Mouse (Mus musculus): ENCODE measurements around the gene Abca8a. TPM values are rescaled to one million over a fixed set of nuclear protein-coding genes. Genes with fewer than 3 reads are reported as not detected.
A peak's percentile ranks its signal among the peaks of the same experiment; 100 is the strongest.

Abca8a gene
- total RNA-seq (2021): 1 to 10 TPM; 2.9 to 4.3 TPM

DNA sequence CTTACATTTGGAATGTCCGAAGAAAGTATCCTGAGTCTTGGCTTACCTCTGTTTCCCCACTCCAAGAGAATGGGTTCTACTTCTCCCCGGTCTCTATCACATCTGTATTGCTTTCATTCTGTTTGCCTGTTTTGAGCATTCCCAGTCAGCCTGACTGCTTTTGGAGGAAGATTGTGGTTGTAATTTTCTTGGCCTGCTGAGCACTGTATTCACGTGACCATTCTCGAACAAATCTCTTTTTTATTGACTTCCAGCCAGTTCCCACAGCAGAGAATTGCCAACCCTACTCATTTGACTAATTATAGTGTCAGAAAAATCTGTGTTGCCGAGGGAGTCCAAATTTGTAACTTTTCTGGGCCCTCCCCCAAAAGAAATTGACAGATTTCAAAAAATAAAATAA lies at the start of gene Abca8a:
TSS of gene Abca8a (minus strand) at position 121 of the 400 bp plus-strand sequence.
- DNase-seq: peak; percentile 5 to 6

DNA sequence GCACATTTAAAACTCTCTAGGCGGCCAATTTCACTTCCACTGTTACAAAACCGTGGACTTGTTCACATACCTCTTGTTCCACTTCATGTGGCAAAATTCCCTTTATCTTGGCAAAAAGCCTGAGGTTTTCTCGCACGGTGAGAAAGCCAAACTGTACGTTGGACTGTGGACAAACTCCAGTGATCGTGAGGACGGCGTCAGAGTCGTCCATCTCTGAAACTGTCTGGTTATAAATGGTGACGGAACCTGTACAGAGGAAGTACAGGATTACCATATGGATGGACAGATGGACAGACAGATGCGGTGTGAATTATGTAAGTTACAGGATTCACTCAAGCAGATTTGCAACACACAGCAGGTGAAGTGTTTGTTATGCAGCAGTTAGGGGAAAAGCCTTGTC lies 49.6 kb upstream of the Abca8a start:
- no peak for DNase-seq

DNA sequence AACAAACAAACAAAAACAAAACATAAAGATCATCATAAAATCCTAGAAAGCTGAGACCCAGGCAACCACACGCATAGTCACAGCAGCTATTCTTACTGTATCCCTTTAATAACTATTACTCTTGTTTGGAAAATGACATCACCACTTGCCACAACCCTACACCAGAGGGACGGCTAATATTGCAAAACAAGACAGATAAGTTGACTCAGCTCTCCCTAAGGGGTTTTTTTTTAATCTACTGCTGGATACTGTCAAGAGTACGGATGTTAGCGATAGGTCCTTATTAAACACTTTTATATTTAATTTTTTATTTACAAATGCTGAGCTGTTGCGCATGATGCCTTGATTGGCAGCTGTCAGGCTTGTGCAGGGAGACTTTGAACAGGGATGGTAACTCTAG lies 35.0 kb upstream of the Abca8a start:
- DNase-seq: no peak

DNA sequence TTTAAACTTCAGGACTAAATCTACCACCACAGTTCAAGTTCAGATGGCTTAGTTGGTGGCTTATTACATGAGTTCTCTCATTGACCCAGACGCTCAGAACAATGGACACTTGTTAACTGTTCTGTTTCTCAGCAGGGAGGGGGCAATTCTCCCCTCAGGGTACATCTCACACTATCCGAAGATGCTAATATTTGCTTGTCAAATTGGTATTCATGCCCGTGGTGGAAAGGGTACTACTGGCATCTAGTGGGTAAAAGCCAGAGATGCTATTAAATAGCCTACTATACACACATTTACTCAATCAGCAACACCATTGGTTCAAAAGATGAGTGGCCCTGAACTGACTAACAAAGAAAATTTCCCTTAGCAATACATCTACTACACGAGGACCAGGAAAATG lies 15.4 kb upstream of the Abca8a start:
- DNase-seq: peak in 1 of 2 experiments; percentile 10

DNA sequence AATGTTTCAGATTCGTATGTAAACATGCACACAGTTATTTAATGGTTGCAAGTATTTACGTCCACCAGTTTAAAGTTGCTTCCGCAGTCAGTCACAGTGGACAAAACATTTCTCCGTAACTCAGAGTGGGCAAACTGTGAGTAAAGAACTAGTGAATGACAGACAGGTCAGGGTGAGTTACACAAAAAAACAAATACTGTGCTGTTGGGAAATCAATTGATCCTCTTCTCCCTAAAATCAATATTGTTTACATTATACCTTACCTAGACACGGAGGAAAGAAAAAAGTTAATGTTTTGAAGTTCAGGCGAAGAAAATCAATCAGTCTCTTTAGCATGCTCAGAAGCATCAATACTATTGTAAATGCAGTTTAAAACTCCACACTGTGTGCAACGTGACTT lies 5.7 kb upstream of the Abca8a start:
- DNase-seq: no peak

DNA sequence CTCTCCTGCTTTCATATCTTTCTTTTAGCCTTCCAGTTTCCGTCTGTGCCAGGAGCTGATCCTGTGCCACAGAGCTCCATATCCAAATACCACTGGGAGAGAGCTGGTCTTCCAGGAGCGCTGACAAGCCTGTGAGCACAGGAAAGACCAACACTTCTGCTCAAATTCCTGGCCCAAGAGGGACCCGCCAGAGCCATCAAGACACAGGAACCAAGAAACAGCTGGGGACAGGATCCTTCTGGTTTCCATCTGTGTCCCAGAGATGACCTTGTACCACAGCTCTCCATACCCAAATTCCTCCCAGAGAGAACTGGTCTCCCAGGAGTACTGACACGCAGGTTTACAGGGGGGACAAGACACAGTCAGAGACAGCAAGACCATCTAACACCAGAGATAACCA lies 3.1 kb upstream of the Abca8a start:
- no peak for DNase-seq

DNA sequence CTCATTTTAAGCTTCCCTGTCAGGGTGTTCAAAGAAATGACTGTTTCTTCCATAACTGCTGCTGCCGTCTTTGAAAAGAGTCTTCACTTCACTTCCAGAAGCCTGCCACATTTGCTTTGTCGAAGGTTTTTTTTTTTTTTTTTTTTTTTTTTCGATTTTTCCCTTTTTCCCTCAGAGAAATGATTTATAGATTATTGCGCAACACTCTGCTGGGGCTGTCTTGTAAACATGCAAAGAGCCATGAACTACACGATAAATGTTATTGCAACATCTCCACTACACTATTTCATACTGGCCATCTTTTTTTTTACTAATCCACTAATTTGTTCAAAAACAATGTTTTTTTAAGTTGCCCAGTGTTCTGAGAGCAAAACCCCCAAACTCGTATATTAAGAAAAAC lies 1.7 kb upstream of the Abca8a start:
- DNase-seq: no peak

DNA sequence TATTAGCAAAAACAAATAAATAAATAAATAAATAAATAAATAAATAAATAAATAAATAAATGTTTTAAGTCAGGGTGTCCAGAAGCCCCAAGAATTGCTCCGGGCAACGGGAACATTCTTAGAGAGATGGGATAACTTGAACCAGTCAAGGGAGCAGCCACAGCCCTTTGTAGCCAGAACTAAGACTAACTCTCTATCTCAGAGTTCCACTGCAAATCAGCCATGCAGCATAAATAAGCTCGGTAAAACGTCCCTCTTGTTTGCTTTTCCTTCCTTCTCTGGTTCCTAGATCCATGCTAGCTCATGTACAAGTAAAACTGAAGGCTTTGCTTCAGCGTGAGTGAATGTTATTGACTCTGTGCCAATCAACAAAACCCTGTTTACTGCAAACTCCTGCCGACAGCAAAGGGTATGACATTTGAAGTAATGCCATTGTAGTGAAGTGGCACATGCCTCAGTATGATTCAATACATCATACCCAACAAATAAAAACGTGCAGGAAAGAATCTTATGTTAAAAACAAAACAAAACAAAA lies 865 bp downstream of the Abca8a start:
- no peak for DNase-seq

DNA sequence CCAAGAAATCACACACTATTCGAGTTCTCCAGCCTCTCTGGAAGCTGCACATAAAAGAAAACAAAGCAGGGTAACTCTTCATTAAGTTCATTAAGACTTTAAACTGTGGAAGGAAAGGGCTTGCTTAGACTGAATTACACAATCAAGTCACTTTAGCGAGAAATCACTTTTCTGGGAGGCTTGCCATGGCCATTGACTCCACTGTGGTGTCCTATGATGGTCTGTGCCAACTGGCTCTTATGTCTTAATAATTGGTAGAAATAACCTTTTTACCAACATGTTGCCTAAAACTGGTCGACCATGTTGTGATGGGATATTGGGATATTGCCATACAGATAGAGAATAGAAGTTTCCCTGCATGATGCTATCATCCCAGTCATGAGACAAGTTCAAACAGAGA lies 1.5 kb downstream of the Abca8a start:
- no peak for DNase-seq

GRCm38 (mm10) chr11:110091328-110091727 lies 4.5 kb downstream of the Abca8a start:
- no peak for DNase-seq

- no peak for DNase-seq
Observed at GRCm38 (mm10) chr11:110072158-110072557, 23.6 kb downstream of the Abca8a start.

GRCm38 (mm10) chr11:110061032-110061431 lies 34.7 kb downstream of the Abca8a start:
- peak in 1 of 2 experiments; percentile 1 for DNase-seq

DNA sequence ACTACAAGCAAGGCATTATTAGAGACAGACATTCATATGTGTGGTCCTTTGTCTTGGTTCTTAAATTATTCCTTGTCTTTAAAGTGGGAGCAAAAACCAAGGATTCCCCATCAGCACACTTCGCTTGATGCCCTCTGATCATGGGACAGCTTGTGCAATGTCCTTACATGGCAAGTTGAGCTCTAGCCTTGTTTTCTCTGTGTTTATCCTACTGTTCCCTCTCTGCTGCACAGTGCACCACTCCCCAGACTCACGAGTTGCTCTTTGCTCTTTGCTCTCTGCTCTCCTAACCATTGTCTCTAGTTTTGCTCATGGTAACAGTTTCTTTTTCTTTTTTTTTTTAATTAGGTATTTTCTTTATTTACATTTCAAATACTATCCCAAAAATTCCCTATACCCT lies 35.7 kb downstream of the Abca8a start:
- DNase-seq: no peak

DNA sequence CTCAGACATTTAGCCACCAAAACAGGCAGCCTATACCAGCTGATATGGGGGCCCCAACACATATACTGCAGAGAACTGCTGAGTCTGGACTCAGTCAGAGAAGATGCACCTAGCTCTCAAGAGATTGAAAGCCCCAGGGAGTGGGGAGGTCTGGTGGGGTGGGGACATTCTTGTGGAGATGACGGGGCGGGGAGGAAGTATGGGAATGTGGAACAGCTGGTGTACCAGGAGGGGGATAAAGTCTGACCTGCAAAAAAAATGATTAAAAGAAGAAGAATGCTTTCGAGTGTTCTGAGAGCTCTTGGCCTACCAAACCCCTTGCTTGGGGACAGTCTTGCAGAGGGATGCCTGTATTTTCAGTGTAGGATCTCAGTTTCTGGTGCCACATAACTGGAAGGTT lies 42.1 kb downstream of the Abca8a start:
- DNase-seq: no peak

DNA sequence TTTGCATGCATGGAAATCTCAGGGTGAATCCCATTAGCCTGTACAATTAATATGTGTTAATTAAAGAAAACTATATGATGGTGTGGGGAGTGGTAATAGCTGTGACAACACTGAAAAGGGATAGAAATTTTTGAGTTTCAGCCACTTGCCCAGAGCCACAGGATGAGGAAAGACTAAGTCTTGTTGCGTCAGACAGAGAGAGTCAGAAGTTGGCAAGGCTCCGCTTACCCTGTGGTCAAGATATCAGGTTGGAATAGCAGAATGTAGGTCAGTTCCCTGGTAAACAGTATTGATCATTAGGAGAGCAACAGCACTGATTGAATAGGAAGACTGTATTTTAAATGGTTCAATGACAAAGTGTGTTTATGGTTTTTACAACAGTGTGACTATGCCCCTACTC lies 58.0 kb downstream of the Abca8a start:
- no peak for DNase-seq

DNA sequence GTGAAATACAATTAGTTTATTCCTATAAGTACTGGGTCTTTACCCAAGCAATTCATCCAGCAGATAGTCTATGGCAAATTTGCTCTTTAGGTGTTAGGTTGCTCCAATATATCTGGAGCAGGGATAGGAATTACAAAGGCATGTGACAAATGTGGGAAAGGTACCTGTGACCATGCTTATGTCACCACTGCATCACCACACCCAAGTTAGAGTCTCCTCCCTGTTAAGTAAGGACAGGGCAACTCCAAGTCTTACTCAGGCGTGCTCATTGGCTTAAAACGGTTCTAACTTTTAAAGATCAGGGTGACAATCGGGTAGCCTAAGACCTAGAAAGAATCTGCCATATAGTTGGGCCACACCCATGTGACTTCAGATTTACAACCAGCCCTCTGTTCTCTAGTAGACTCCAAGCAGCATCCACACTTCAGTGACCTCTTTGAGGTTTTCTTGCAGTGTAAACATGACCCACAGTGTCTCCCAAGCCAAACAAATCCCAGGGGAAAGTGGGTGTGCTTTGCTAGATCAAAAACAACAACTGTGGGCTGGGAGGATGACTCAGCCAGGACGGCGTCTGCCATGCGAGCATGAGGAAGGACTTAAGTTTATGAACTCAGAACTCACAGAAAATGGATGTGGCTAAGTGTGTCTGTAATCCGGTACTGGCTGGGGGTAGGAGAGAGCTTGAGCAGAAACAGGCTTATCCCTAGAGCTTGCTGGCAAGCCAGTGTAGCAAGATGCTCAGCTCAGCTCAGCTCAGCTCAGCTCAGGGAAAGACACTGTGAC lies 66.7 kb downstream of the Abca8a start:
- DNase-seq: no peak

- DNase-seq: no peak
Observed at GRCm38 (mm10) chr11:110010836-110011546, 84.8 kb downstream of the Abca8a start.

- peak; percentile 78 for DNase-seq
Observed at GRCm38 (mm10) chr11:109995624-109996023, 100.2 kb downstream of the Abca8a start, which contains the start of gene Abca8b. Abca8b (minus strand) TSS chr11:109995845.

DNA sequence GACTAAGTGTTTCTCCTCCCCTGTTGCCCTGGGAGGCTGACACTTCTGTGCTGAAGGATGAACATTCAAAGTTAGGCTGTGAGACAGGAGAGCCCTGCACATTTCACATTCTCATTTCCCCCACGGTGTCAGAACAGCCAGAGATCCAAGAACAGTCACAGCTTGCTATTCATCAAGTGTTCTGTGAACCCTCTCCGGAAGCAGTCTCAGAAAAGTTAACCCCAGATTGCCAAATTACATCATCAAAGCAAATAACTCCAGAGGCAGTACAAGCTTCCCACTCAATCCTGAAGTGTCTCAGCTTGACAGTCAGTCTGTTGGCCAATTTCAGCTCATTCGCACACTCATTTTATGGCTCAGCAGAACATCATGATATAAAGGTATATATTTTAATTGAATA lies 100.8 kb downstream of the Abca8a start:
- peak; percentile 24 to 48 for DNase-seq

DNA sequence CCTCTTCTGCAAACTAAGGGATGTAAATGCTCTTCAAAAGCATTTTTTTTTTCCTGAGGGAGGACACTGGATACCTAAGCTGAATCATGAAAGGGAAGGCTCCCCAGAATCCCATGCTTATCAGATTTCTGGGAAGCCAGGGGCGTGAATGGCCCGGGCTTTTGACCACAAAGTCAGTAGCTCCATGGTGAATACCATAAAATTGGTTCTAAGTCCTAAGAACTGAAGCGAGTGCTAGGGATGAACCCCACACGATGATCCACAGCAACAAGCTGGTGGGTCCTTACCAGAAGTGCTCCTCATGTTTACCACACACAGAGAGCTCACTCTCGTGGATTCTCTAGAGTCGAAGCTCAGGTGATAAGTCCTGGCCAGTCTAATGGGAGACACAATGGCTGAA lies 101.8 kb downstream of the Abca8a start:
- no peak for DNase-seq

- no peak for DNase-seq
Observed at GRCm38 (mm10) chr11:109991270-109991669, 104.5 kb downstream of the Abca8a start.

- no peak for DNase-seq
Observed at GRCm38 (mm10) chr11:109990256-109990655, 105.5 kb downstream of the Abca8a start.

DNA sequence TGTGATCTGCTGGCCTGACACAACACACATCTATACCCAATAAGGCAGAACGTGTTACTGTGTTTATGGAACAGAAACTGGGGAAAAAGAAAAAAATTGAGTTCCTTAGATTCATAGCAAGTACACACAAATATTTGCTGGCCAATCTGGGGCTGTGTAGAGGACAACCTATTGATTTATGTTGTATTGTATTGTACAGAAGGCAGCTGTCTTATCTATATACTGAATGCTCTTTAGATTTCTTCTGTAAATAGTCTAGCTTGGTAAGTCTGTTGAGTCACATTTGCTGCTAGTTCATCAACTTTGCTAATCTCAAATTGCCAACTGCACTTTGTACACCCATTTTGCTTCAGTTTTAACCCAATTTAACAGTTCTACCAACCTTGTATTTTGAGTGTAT lies 107.6 kb downstream of the Abca8a start:
- DNase-seq: no peak

Data from layer of hippocampus, postnatal 36 days (tissue).